Mouse (Mus musculus) forebrain, embryonic 16.5 days (tissue): Measurements from ENCODE around the gene Slc22a23. TPM values are rescaled to one million over a fixed set of nuclear protein-coding genes. Genes with fewer than 3 reads are reported as not detected.

ENCODE experiments used
- ATAC-seq: fragments of 200-750 bp; cut with Nextera tagmentation; 2 replicates; pipeline ENCODE4 v1.8.0; 2017; ENCODE audit warnings: mild to moderate bottlenecking, moderate library complexity
- H3K27ac ChIP-seq: fragments of 300-500 bp; sonication (generic); 2 replicates; pipeline ENCODE4 v1.5.1; 2014; ENCODE audit warnings: low read length, control low read depth
- H3K27me3 ChIP-seq: fragments of 300-500 bp; sonication (generic); replicated peaks from 2 replicates; pipeline ENCODE4 v1.6.1; 2014; ENCODE audit warnings: low read length; ENCODE audit not compliant: control insufficient read depth, insufficient read depth
- H3K36me3 ChIP-seq: fragments of 300-500 bp; sonication (generic); 2 replicates; pipeline ENCODE4 v1.6.1; 2014; ENCODE audit not compliant: control insufficient read depth, insufficient read depth
- H3K4me1 ChIP-seq: fragments of 300-500 bp; sonication (generic); replicated peaks from 2 replicates; pipeline ENCODE4 v1.6.1; 2014; ENCODE audit warnings: low read length; ENCODE audit not compliant: control insufficient read depth, insufficient read depth
- H3K4me2 ChIP-seq: fragments of 300-500 bp; sonication (generic); 2 replicates; pipeline ENCODE4 v1.6.1; 2014; ENCODE audit warnings: mild to moderate bottlenecking, low read length, control low read depth
- H3K4me3 ChIP-seq: fragments of 300-500 bp; sonication (generic); replicated peaks from 2 replicates; pipeline ENCODE4 v1.5.1; 2014; ENCODE audit warnings: mild to moderate bottlenecking, low read length, control low read depth
- H3K9ac ChIP-seq: fragments of 300-500 bp; sonication (generic); replicated peaks from 2 replicates; pipeline ENCODE4 v1.6.1; 2014; ENCODE audit warnings: low read depth, low read length, control low read depth
- H3K9me3 ChIP-seq: fragments of 300-500 bp; sonication (generic); 2 replicates; pipeline ENCODE4 v1.6.1; 2016; ENCODE audit warnings: low read length; ENCODE audit not compliant: control insufficient read depth
- WGBS: fragments of 180-500 bp; shearing (Covaris S2); extraction: QIAGEN DNeasy Blood & Tissue Kit; methylation state at CpG from one replicate; pipeline ENCODE4 v1.1.7; 2014; 5-methylcytosine and 5-hydroxymethylcytosine counted together
- polyA plus RNA-seq: library from polyadenylated mRNA; unstranded; fragments of >200 nt; fragmentation: Nextera tagmentation; extraction: Ambion mirVana; gene quantifications from 2 replicates; pipeline ENCODE4 v1.2.1, GENCODE M21; 2015

The Slc22a23 gene
- polyA plus RNA-seq, 1 experiment from 2014 or later, result 11.2 TPM

DNA sequence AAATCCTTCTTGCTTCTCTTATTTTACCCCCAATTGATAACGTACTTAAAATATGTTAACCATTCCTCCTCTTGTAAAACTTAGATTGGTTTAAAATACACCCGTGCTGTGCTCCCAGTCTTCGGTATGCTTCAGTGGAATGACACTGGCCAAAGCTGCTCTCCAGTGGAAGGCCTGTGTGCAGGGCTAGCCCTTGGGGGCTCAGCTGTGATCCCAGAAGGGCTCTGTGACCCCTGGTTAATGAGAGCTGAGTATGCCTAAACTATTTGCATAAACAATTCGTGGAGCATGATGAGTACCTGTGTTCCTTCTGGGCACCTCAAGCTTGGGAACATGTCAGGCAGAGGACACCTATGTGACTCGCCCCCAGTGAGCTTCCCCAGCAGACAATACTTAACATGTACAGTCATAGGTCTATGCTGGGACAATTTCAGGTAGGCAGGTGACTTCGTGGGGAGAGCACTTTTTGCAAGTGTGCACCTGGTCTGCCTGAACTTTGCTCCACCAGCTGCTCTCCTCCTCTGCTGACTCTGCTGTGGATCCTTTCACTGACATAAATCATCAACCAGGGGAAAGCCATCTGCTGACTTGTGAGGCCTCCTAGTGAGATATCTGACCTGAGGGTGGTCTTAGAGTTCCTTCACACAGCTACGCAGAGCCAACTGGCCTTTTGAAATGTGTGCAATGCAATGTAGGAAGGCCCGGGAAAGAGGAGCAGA is 77.9 kb downstream of the Slc22a23 start:
- H3K4me1 ChIP-seq, result peaks cover 13% of the 10 kb centered on the region
- no peak overlapping the region for H3K4me2 ChIP-seq
- H3K27me3 ChIP-seq, result no peaks in the 10 kb centered on the region
- no peaks in the 10 kb centered on the region for H3K36me3 ChIP-seq
- H3K9ac ChIP-seq, result no peak overlapping the region
- H3K9me3 ChIP-seq, result no peaks in the 10 kb centered on the region
- H3K4me3 ChIP-seq, result no peak overlapping the region
- WGBS, result 81% methylated on average over 8 of the region's 8 CpGs
- no peak overlapping the region for H3K27ac ChIP-seq
- ATAC-seq, result no peak

DNA sequence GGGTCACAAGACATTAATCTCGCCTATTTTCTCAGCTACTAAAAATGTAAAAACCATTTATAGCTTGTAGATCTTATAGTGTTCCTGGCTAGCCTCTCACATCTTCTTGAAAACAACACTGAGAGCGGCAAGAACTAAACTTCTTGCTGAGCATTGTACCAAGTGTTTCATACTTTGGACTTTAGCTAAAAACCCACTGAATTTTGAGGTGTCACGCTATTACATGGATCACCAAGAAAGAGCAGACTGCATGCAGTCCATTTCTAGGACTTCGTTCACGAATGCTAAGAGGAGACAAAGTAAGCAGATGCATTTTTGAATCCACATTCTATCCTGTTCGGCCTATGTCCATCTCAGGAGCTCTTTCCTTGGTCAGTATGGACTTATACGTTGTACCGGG is 78.9 kb downstream of the Slc22a23 start:
- no peak overlapping the region for H3K4me3 ChIP-seq
- 0 out of 2 replicates have a peak, but pooled peaks cover 6% of the 10 kb centered on the region for H3K4me1 ChIP-seq
- H3K27ac ChIP-seq, result no peak overlapping the region
- no peaks in the 10 kb centered on the region for H3K9me3 ChIP-seq
- H3K27me3 ChIP-seq, result no peaks in the 10 kb centered on the region
- H3K9ac ChIP-seq, result no peak overlapping the region
- WGBS, result 96% methylated on average over 8 of the region's 8 CpGs
- no peak for ATAC-seq
- H3K4me2 ChIP-seq, result no peak overlapping the region
- H3K36me3 ChIP-seq, result no peaks in the 10 kb centered on the region

DNA sequence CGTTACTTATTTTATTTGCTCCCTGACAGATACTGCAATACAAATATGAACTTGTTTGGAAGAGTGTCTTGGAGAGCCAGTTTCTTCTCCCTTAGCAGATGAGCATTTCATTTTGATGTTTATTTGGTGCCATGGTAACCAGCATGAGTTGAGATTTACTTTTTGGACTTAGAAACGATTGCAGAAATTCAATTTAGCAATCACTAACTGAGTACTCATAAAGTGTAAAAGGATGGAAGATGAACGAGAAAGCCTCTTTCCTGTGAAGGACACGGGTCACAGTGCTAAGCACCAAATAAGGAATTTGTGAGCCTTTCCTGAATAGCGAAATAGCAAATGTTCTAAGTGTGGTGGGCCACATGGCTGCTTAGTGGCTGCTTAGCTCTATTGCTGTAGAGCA is 79.4 kb downstream of the Slc22a23 start:
- no peak for ATAC-seq
- H3K4me2 ChIP-seq, result no peak overlapping the region
- no peaks in the 10 kb centered on the region for H3K27me3 ChIP-seq
- H3K9ac ChIP-seq, result no peak overlapping the region
- 76% methylated on average over 5 of the region's 5 CpGs for WGBS
- H3K4me1 ChIP-seq, result 0 out of 2 replicates have a peak, but pooled peaks cover 3% of the 10 kb centered on the region
- H3K9me3 ChIP-seq, result no peaks in the 10 kb centered on the region
- H3K4me3 ChIP-seq, result no peak overlapping the region
- no peaks in the 10 kb centered on the region for H3K36me3 ChIP-seq
- no peak overlapping the region for H3K27ac ChIP-seq

DNA sequence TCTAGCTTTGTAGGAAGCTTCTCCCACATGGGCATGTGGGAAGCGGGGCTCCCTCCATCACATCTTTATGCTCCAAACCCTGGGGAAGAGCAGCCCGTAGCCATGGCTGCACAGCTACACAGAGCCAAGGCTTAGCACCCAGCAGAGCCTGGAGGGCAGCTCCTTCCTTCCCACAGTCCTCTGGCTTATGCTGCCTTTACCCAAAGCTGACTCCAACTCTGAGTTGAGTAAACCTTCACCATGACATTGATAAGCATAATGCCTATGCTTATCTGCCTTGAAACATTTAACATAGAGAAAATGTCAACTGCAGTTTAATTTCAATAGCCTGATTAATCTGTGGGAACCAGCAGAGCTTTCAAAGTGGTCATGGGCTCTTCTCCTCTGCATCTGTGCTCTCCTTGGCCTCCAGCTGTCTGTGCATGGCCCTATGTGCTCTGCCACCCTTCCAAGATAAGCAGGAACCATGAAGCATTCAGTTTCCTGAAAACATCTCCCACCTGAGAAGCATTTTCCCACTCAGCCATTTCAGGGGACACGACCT is 79.9 kb downstream of the Slc22a23 start:
- 90% methylated on average over 3 of the region's 3 CpGs for WGBS
- Histone ChIP-seq H3K9ac (no peak overlapping the region), H3K9me3 (no peaks in the 10 kb centered on the region), H3K4me1 (0 out of 2 replicates have a peak, but pooled peaks cover 3% of the 10 kb centered on the region), H3K36me3 (no peaks in the 10 kb centered on the region), H3K27ac (no peak overlapping the region), H3K27me3 (no peaks in the 10 kb centered on the region), H3K4me3 (no peak overlapping the region), H3K4me2 (no peak overlapping the region)
- no peak for ATAC-seq

DNA sequence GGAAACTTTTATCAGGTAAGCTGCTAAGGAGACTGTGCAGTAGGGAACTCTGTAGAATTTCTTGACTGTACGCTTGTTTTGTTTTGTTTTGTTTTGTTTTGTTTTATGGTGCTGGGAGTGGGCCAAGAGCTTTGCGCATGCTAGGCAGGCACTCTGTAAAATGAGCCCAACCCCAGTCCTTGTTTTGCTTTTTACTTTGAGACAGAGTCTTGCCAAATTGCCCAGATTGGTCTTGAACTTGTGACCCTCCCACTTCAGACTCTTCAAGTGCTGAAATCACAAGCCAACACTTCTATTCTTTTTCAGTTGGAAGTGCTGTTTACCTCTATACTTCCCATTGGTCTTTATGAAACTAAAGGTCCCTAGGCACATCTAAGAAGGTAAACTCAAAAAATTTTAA is 80.5 kb downstream of the Slc22a23 start:
- ATAC-seq, result no peak
- WGBS, result 62% methylated on average over 2 of the region's 2 CpGs
- no peak overlapping the region for H3K4me3 ChIP-seq
- no peak overlapping the region for H3K9ac ChIP-seq
- no peak overlapping the region for H3K27ac ChIP-seq
- H3K36me3 ChIP-seq, result no peaks in the 10 kb centered on the region
- H3K4me1 ChIP-seq, result 0 out of 2 replicates have a peak, but pooled peaks cover 3% of the 10 kb centered on the region
- no peaks in the 10 kb centered on the region for H3K9me3 ChIP-seq
- no peaks in the 10 kb centered on the region for H3K27me3 ChIP-seq
- H3K4me2 ChIP-seq, result no peak overlapping the region

DNA sequence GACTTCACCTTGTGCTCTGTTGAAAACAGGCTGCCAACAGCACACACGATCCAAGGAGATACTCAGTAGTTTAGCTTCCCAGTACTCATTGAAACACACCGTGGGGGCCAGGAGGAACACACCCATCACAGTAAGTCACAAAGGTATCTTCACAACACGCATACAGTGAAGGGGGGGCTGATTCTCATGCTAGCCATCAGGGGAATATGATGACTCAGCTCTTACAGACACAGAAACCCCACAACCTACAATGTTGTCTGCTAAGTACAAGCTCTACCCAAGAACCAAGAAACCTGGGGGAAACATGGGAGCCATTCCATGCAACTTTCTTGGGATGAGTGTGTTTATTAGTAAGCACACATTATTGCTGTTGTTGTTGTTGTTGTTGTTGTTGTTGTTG is 86.2 kb downstream of the Slc22a23 start:
- no peak overlapping the region for H3K4me3 ChIP-seq
- H3K27ac ChIP-seq, result no peak overlapping the region
- H3K4me1 ChIP-seq, result no peaks in the 10 kb centered on the region; the same call in 1 of the 2 replicates
- WGBS, result 91% methylated on average over 3 of the region's 3 CpGs
- H3K4me2 ChIP-seq, result no peak overlapping the region
- H3K9ac ChIP-seq, result no peak overlapping the region
- no peaks in the 10 kb centered on the region for H3K36me3 ChIP-seq
- H3K27me3 ChIP-seq, result no peaks in the 10 kb centered on the region
- no peak for ATAC-seq
- H3K9me3 ChIP-seq, result no peaks in the 10 kb centered on the region

DNA sequence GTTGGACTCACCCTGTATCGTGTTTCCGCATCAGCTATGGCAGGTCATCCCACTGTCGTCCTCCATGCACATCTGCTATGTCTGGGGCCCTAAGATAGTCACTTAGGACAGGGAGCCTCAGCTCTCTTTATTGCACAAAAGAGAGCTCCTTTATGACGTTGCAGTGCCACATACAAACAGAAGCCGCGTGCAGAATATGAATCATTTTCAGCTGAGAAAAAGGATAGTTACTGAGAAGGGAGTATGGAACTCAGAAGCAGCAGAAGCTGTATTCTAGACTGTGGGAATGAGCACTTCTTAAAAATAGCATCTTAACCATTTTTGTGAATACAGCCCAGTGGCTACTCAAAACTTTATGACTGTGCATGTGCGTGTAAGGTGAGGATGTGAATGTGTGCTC is 87.8 kb downstream of the Slc22a23 start:
- H3K4me2 ChIP-seq, result no peak overlapping the region
- no peak for ATAC-seq

DNA sequence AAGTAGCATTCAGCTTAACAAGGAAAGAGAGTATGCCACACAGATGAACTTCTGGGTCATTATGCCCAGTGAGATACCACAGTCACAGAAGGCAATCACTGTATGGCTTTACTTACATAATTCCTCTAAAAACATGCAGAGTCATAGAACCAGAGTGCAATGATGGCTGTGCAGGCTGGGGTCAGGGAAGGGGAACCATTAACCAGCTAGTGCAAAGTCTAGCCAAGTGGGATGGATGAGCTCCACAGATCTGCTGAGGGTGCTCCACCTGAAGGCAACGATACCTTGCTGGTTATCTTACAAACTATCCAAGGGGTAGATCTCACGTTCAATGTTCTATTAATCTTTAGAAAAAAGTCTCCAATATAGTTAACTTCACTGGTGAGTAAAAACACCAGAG is 88.3 kb downstream of the Slc22a23 start:
- no peaks in the 10 kb centered on the region for H3K36me3 ChIP-seq
- no peak overlapping the region for H3K4me3 ChIP-seq
- no peak overlapping the region for H3K27ac ChIP-seq
- H3K9ac ChIP-seq, result no peak overlapping the region
- 91% methylated on average over 2 of the region's 2 CpGs for WGBS
- ATAC-seq, result no peak
- no peaks in the 10 kb centered on the region for H3K9me3 ChIP-seq
- H3K4me2 ChIP-seq, result no peak overlapping the region
- H3K27me3 ChIP-seq, result no peaks in the 10 kb centered on the region
- no peaks in the 10 kb centered on the region; the same call in 1 of the 2 replicates for H3K4me1 ChIP-seq

More for the DNA sequence above, 87.8 kb downstream of the Slc22a23 start:
- H3K4me3 ChIP-seq, result no peak overlapping the region
- WGBS, result 88% methylated on average over 7 of the region's 7 CpGs
- H3K9ac ChIP-seq, result no peak overlapping the region
- H3K27ac ChIP-seq, result no peak overlapping the region
- no peaks in the 10 kb centered on the region for H3K9me3 ChIP-seq
- no peaks in the 10 kb centered on the region; the same call in 1 of the 2 replicates for H3K4me1 ChIP-seq
- no peaks in the 10 kb centered on the region for H3K27me3 ChIP-seq
- H3K36me3 ChIP-seq, result no peaks in the 10 kb centered on the region

DNA sequence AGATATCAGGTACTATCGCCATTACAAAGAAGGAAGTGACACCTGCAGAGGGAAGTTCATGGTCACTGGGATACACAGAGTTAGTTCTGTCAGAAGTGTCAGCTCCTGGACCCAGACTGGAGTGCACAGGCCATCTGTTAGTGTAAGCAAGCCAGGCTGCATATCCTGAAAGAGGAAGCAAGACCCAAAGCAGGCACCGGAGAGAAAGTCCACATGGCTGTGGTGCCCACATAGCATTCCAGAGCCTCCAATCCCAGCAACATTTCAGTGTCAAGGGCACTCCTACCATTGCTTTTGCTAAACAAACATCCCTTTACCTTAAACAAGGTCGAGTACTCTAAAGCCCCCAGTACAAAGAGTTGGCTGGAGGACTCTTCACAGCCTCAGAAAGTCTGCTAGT is 89.7 kb downstream of the Slc22a23 start:
- H3K4me1 ChIP-seq, result no peaks in the 10 kb centered on the region; the same call in 1 of the 2 replicates
- H3K4me2 ChIP-seq, result no peak overlapping the region
- H3K9ac ChIP-seq, result no peak overlapping the region
- H3K27me3 ChIP-seq, result no peaks in the 10 kb centered on the region
- no peaks in the 10 kb centered on the region for H3K36me3 ChIP-seq
- no peak overlapping the region for H3K4me3 ChIP-seq
- ATAC-seq, result no peak
- H3K27ac ChIP-seq, result no peak overlapping the region
- 76% methylated on average over 3 of the region's 3 CpGs for WGBS
- H3K9me3 ChIP-seq, result no peaks in the 10 kb centered on the region
